Mouse (Mus musculus): Measurements from ENCODE around the gene Acsf2. TPM values are rescaled to one million over a fixed set of nuclear protein-coding genes. Genes with fewer than 3 reads are reported as not detected.

The Acsf2 gene
- polyA plus RNA-seq, 1 experiment, result 8.3 TPM

- H3K36me3 ChIP-seq (ENCODE audit: control insufficient read depth, insufficient read depth, low read length), result no peaks in the 10 kb centered on the region
- no peak overlapping the region for H3K27ac ChIP-seq (ENCODE audit: control insufficient read depth, insufficient read depth, low read depth, low read length)
- H3K4me3 ChIP-seq (ENCODE audit: control insufficient read depth, low read depth, low read length), result no peak overlapping the region
- TF ChIP-seq CTCF (IDR thresholded peaks at IDR 0.05; ENCODE audit: control insufficient read depth, insufficient read depth, insufficient replicate concordance, low read depth, low read length), result no peak
- no peak for TF ChIP-seq POLR2A (IDR thresholded peaks at IDR 0.05; ENCODE audit: control insufficient read depth, low read depth, low read length)
- peaks cover 30% of the 10 kb centered on the region for H3K4me1 ChIP-seq (ENCODE audit: control insufficient read depth, insufficient read depth, low read length)
- H3K27me3 ChIP-seq (ENCODE audit: control insufficient read depth, insufficient read depth, low read length), result no peaks in the 10 kb centered on the region
These were observed 55.3 kb downstream of the Acsf2 start for GRCm38 (mm10) chr11:94546381-94546780.

DNA sequence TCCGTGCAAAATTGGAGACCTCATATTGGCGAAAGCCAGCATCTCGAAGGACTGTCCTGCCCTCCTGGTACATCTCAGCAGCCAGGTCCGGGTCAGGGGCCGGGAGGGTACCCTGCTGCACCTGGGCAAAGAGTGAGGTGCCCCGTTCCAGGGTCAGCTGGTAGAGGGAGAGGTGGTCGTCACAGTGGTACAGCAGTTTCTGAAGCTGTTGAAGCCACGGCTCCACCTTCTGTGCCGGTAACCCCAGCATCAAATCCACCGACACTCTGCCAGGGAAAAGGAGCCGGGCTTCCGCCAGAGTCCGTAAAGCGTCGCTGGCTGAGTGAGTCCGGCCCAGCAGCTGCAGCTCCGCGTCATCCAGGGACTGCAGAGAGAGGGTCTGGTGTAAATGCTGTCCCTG is 57.2 kb downstream of the Acsf2 start:
- Histone ChIP-seq H3K4me3 (ENCODE audit: control insufficient read depth, low read depth, low read length) (peak overlapping the region; percentile 36), H3K27ac (ENCODE audit: control insufficient read depth, insufficient read depth, low read depth, low read length) (no peak overlapping the region), H3K27me3 (ENCODE audit: control insufficient read depth, insufficient read depth, low read length) (no peaks in the 10 kb centered on the region), H3K4me1 (ENCODE audit: control insufficient read depth, insufficient read depth, low read length) (peaks cover 20% of the 10 kb centered on the region), H3K36me3 (ENCODE audit: control insufficient read depth, insufficient read depth, low read length) (no peaks in the 10 kb centered on the region)
- TF ChIP-seq POLR2A (IDR thresholded peaks at IDR 0.05; ENCODE audit: control insufficient read depth, low read depth, low read length) (no peak), CTCF (IDR thresholded peaks at IDR 0.05; ENCODE audit: control insufficient read depth, insufficient read depth, insufficient replicate concordance, low read depth, low read length) (no peak)

DNA sequence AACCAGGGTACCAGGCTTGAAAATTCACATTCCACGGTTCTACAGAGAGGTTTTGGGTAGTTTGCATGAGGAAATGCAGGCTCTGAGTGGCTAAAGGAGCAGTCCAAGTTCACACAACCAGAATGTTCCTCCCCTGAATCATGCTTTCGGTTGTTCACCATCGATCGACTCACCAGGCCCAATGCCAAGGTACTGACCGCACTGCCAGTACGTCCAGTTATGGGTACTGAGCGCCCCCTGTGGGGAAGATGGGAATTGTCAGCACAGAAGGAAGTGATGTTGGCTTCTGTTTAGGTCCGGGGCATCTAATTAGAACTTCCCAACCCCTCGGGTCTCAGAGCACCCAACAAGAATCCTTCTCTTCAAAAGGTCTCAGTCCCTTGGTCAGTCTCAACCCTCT is 57.7 kb downstream of the Acsf2 start:
- Histone ChIP-seq H3K27ac (ENCODE audit: control insufficient read depth, insufficient read depth, low read depth, low read length) (no peak overlapping the region), H3K4me3 (ENCODE audit: control insufficient read depth, low read depth, low read length) (no peak overlapping the region), H3K36me3 (ENCODE audit: control insufficient read depth, insufficient read depth, low read length) (no peaks in the 10 kb centered on the region), H3K27me3 (ENCODE audit: control insufficient read depth, insufficient read depth, low read length) (no peaks in the 10 kb centered on the region), H3K4me1 (ENCODE audit: control insufficient read depth, insufficient read depth, low read length) (peaks cover 20% of the 10 kb centered on the region)
- TF ChIP-seq POLR2A (IDR thresholded peaks at IDR 0.05; ENCODE audit: control insufficient read depth, low read depth, low read length), result no peak
- peak; percentile 94 for TF ChIP-seq CTCF (IDR thresholded peaks at IDR 0.05; ENCODE audit: control insufficient read depth, insufficient read depth, insufficient replicate concordance, low read depth, low read length)

- TF ChIP-seq POLR2A (IDR thresholded peaks at IDR 0.05; ENCODE audit: control insufficient read depth, low read depth, low read length) (no peak), CTCF (IDR thresholded peaks at IDR 0.05; ENCODE audit: control insufficient read depth, insufficient read depth, insufficient replicate concordance, low read depth, low read length) (no peak)
- peaks cover 16% of the 10 kb centered on the region for H3K4me1 ChIP-seq (ENCODE audit: control insufficient read depth, insufficient read depth, low read length)
These were observed 58.3 kb downstream of the Acsf2 start for GRCm38 (mm10) chr11:94543344-94543743.

GRCm38 (mm10) chr11:94542400-94542799 is 59.3 kb downstream of the Acsf2 start:
- TF ChIP-seq POLR2A (IDR thresholded peaks at IDR 0.05; ENCODE audit: control insufficient read depth, low read depth, low read length) (no peak), CTCF (IDR thresholded peaks at IDR 0.05; ENCODE audit: control insufficient read depth, insufficient read depth, insufficient replicate concordance, low read depth, low read length) (no peak)
- Histone ChIP-seq H3K27ac (ENCODE audit: control insufficient read depth, insufficient read depth, low read depth, low read length) (no peak overlapping the region), H3K4me1 (ENCODE audit: control insufficient read depth, insufficient read depth, low read length) (peaks cover 11% of the 10 kb centered on the region), H3K27me3 (ENCODE audit: control insufficient read depth, insufficient read depth, low read length) (no peaks in the 10 kb centered on the region), H3K36me3 (ENCODE audit: control insufficient read depth, insufficient read depth, low read length) (no peaks in the 10 kb centered on the region), H3K4me3 (ENCODE audit: control insufficient read depth, low read depth, low read length) (no peak overlapping the region)

More at GRCm38 (mm10) chr11:94543344-94543743, 58.3 kb downstream of the Acsf2 start:
- no peak overlapping the region for H3K4me3 ChIP-seq (ENCODE audit: control insufficient read depth, low read depth, low read length)
- no peak overlapping the region for H3K27ac ChIP-seq (ENCODE audit: control insufficient read depth, insufficient read depth, low read depth, low read length)
- H3K36me3 ChIP-seq (ENCODE audit: control insufficient read depth, insufficient read depth, low read length), result no peaks in the 10 kb centered on the region
- no peaks in the 10 kb centered on the region for H3K27me3 ChIP-seq (ENCODE audit: control insufficient read depth, insufficient read depth, low read length)

GRCm38 (mm10) chr11:94539761-94540160 is 61.9 kb downstream of the Acsf2 start:
- TF ChIP-seq CTCF (IDR thresholded peaks at IDR 0.05; ENCODE audit: control insufficient read depth, insufficient read depth, insufficient replicate concordance, low read depth, low read length), result no peak
- TF ChIP-seq POLR2A (IDR thresholded peaks at IDR 0.05; ENCODE audit: control insufficient read depth, low read depth, low read length), result no peak
- Histone ChIP-seq H3K27me3 (ENCODE audit: control insufficient read depth, insufficient read depth, low read length) (no peaks in the 10 kb centered on the region), H3K27ac (ENCODE audit: control insufficient read depth, insufficient read depth, low read depth, low read length) (no peak overlapping the region), H3K36me3 (ENCODE audit: control insufficient read depth, insufficient read depth, low read length) (no peaks in the 10 kb centered on the region), H3K4me1 (ENCODE audit: control insufficient read depth, insufficient read depth, low read length) (peaks cover 11% of the 10 kb centered on the region), H3K4me3 (ENCODE audit: control insufficient read depth, low read depth, low read length) (no peak overlapping the region)

DNA sequence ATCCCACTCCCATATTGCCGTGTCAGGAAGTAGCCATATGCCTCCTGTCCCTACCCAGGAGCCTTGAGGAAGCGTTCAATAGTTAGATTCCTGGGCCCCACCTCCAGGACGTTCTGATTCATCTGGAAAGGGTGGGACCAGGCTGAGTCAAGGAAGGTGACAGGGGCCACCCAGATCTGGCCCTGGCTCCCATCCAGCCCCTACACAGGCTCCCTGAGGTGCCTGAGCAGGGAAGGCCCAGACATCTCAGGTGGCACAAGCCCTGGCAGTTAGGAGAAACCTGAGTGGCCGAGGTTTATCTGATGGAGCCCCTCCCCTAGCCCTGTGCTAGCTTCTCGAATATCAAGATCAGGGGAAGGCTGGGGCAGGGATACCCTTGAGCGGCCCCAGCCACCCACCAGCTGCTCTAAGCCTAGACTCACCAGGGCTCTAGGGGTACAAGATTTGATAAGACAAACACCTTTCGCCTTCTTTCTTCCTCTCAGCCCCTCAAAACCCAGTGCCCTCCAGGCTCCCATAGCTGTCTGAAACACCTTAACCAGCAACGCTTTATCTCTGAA is 62.9 kb downstream of the Acsf2 start:
- H3K27ac ChIP-seq (ENCODE audit: control insufficient read depth, insufficient read depth, low read depth, low read length), result no peak overlapping the region
- TF ChIP-seq CTCF (IDR thresholded peaks at IDR 0.05; ENCODE audit: control insufficient read depth, insufficient read depth, insufficient replicate concordance, low read depth, low read length) (no peak), POLR2A (IDR thresholded peaks at IDR 0.05; ENCODE audit: control insufficient read depth, low read depth, low read length) (no peak)
- H3K4me3 ChIP-seq (ENCODE audit: control insufficient read depth, low read depth, low read length), result no peak overlapping the region
- H3K4me1 ChIP-seq (ENCODE audit: control insufficient read depth, insufficient read depth, low read length), result peaks cover 5% of the 10 kb centered on the region
- no peaks in the 10 kb centered on the region for H3K36me3 ChIP-seq (ENCODE audit: control insufficient read depth, insufficient read depth, low read length)
- H3K27me3 ChIP-seq (ENCODE audit: control insufficient read depth, insufficient read depth, low read length), result no peaks in the 10 kb centered on the region

All from testis, adult 2 months (tissue).